Mouse (Mus musculus) stomach, postnatal 0 days (tissue): ENCODE results near the gene Idh1.

Source experiments
- CTCF ChIP-seq: IDR thresholded peaks from 2 replicates; pipeline ENCODE4 v1.5.1; 2016; ENCODE audit warnings: antibody characterized with exemption, low read depth, mild to moderate bottlenecking, moderate library complexity
- EP300 ChIP-seq: optimal IDR thresholded peaks from 2 replicates; pipeline ENCODE3; 2016; ENCODE audit warnings: antibody characterized with exemption

DNA sequence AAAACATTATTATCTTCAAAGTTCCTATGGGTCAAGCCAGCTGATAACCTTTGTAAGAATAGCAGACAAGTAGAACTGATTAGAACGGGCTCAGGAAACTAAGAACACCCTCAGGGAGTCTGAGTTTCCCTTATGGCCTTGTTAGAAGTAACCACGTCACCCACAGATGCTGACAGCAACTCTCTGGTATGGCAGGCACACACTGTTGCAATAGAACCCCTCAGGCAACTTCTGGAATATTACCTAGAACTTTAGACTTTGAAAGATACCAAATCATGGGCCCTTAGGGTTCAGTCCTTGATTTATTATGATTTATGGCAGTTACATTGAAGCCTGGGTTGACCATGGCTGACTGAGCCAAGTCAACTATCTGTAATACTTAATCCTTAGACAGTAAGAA lies 39.7 kb downstream of the Idh1 start:
- TF ChIP-seq EP300 (no peak), CTCF (no peak)
